Mouse (Mus musculus) stomach, postnatal 0 days (tissue): ENCODE data around the gene Pdzd2.

Experiments
- CTCF ChIP-seq: IDR thresholded peaks from 2 replicates; pipeline ENCODE4 v1.5.1; 2016; ENCODE audit warnings: antibody characterized with exemption, low read depth, mild to moderate bottlenecking, moderate library complexity
- EP300 ChIP-seq: optimal IDR thresholded peaks from 2 replicates; pipeline ENCODE3; 2016; ENCODE audit warnings: antibody characterized with exemption

DNA sequence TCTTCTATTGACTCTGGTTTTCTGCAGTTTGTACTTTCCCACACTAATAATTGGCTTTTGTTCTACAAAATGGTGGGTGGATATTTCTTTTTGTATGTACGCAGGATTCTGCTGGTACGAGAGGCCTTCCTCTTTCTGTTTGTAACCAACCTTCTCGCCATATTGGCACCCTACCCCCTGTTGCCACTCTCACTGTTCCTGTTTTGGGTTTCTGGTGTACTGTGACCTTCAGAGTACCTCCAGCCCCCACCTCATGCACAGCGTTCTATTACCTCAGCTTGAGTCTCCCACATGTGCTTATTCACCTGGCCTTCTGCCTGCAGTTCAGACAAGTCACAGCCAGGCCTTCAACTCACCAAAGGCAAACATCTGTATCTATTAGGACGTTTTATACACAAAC is 389.9 kb downstream of the Pdzd2 start:
- TF ChIP-seq CTCF (no peak), EP300 (no peak)
